8 mouse cellular contexts compared by ENCODE assay signal in the genomic region with DNA sequence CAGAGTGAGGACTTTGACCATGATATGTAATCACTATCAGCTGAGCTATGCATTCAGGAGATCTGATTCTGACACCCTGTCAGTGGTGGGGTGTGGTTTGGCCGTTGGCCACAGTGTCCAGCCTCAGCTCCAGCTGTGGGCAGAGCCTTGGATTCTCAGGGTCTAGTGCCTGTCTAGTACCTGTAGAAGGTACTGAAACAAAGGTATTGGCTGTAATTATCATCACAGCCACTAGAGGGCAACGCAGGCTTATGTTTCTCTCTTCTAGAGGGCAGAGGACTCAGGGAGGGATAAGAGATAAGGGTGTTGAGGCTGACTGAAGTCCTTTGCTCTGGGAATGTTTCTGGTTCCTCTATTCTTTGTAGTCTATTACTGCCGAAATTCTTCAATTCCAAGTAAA. TPM values are rescaled to one million over a fixed set of nuclear protein-coding genes. Genes with fewer than 3 reads are reported as not detected.
A peak's percentile ranks its signal among the peaks of the same experiment; 100 is the strongest.
DNase-seq lines count a peak whose midpoint lies in the region; ATAC-seq and TF ChIP-seq lines count a peak whose summit lies in the region.

No protein-coding gene starts in this region.

- H3K9ac ChIP-seq in forebrain, postnatal 0 days: no peak overlapping the region
- H3K9ac ChIP-seq in liver, embryonic 13.5 days: no peak overlapping the region
- H3K9ac ChIP-seq in neural tube, embryonic 15.5 days (replicated peaks): no peak overlapping the region

- WGBS in forebrain, postnatal 0 days: 7% methylated on average over 3 of the region's 3 CpGs
- WGBS in liver, embryonic 13.5 days (ENCODE audit: insufficient replicate concordance): 2% methylated on average over 3 of the region's 3 CpGs
- WGBS in neural tube, embryonic 15.5 days: 7% methylated on average over 3 of the region's 3 CpGs

- H3K4me2 ChIP-seq in forebrain, postnatal 0 days (ENCODE audit: low read depth): no peak overlapping the region
- H3K4me2 ChIP-seq in liver, embryonic 13.5 days: no peak overlapping the region
- no peak overlapping the region for H3K4me2 ChIP-seq in neural tube, embryonic 15.5 days

- H3K4me1 ChIP-seq in forebrain, postnatal 0 days (ENCODE audit: insufficient read depth): peaks cover 15% of the 10 kb centered on the region; the same call in 1 of the 2 replicates
- H3K4me1 ChIP-seq in liver, embryonic 13.5 days (replicated peaks): no peaks in the 10 kb centered on the region
- peaks cover 28% of the 10 kb centered on the region for H3K4me1 ChIP-seq in neural tube, embryonic 15.5 days

- no peaks in the 10 kb centered on the region for H3K9me3 ChIP-seq in forebrain, postnatal 0 days (ENCODE audit: low read length)
- H3K9me3 ChIP-seq in liver, embryonic 13.5 days (replicated peaks): no peaks in the 10 kb centered on the region
- H3K9me3 ChIP-seq in neural tube, embryonic 15.5 days (replicated peaks): no peaks in the 10 kb centered on the region

- no peak overlapping the region for H3K4me3 ChIP-seq in forebrain, postnatal 0 days (ENCODE audit: low read depth, low read length)
- H3K4me3 ChIP-seq in liver, embryonic 13.5 days (replicated peaks): no peak overlapping the region
- no peak overlapping the region for H3K4me3 ChIP-seq in neural tube, embryonic 15.5 days (replicated peaks)

- no peak overlapping the region for H3K27ac ChIP-seq in forebrain, postnatal 0 days (ENCODE audit: low read depth, low read length)
- H3K27ac ChIP-seq in liver, embryonic 13.5 days: no peak overlapping the region
- no peak overlapping the region for H3K27ac ChIP-seq in neural tube, embryonic 15.5 days (replicated peaks)

- peak; percentile 93 for TF ChIP-seq CTCF in forebrain, postnatal 0 days (IDR thresholded peaks at IDR 0.05; ENCODE audit: low read depth)

- peak; percentile 70 for ATAC-seq in forebrain, postnatal 0 days
- ATAC-seq in liver, embryonic 13.5 days (ENCODE audit: low read depth): no peak
- peak; percentile 77; the same call in 1 of the 2 replicates for ATAC-seq in neural tube, embryonic 15.5 days (ENCODE audit: low FRiP score)
- no peak for ATAC-seq in erythroid progenitor cell, adult 5-6 weeks (replicated peaks; ENCODE audit: low FRiP score, poor library complexity, severe bottlenecking)

- H3K36me3 ChIP-seq in forebrain, postnatal 0 days (ENCODE audit: insufficient read depth): no peaks in the 10 kb centered on the region
- no peaks in the 10 kb centered on the region for H3K36me3 ChIP-seq in liver, embryonic 13.5 days
- no peaks in the 10 kb centered on the region for H3K36me3 ChIP-seq in neural tube, embryonic 15.5 days

- DNase-seq in urinary bladder, postnatal 36 days (ENCODE audit: low spot score in 2 of 2): peak; percentile 15
- no peak for DNase-seq in urinary bladder, adult 2 months (ENCODE audit: low spot score)
- peak; percentile 77 to 79 for DNase-seq in cerebellum, adult 18-20 months
- peak; percentile 90 for DNase-seq in forebrain, postnatal 0 days
- DNase-seq in kidney, adult 18-20 months: peak; percentile 39
- peak; percentile 22 for DNase-seq in liver, embryonic 13.5 days

- H3K27me3 ChIP-seq in forebrain, postnatal 0 days (ENCODE audit: insufficient read depth, low read length): no peaks in the 10 kb centered on the region
- H3K27me3 ChIP-seq in liver, embryonic 13.5 days: peaks cover 32% of the 10 kb centered on the region
- peaks cover 11% of the 10 kb centered on the region; the same call in 1 of the 2 replicates for H3K27me3 ChIP-seq in neural tube, embryonic 15.5 days (replicated peaks)

RNA-seq across cellular contexts. Expression of a gene that starts 34.2 kb away (rescaled TPM):
- not detected in 2 replicates for polyA plus RNA-seq in urinary bladder, adult 2 months (2012; rRNA removed)
- total RNA-seq in forebrain, postnatal 0 days (2014; rRNA removed): not detected in 2 replicates
- not detected in 2 replicates for polyA plus RNA-seq in forebrain, postnatal 0 days (2015; fragmentation: Nextera tagmentation; extraction: Ambion mirVana)
- not detected in 2 replicates for polyA plus RNA-seq in liver, embryonic 13.5 days (2015; fragmentation: Nextera tagmentation; extraction: Ambion mirVana)
- not detected in 2 replicates for polyA plus RNA-seq in neural tube, embryonic 15.5 days (2015; fragmentation: Nextera tagmentation; extraction: Ambion mirVana)
- not detected in 2 replicates for total RNA-seq in erythroid progenitor cell, adult 5-6 weeks (2015; ENCODE audit: low replicate concordance)
- total RNA-seq in erythroid progenitor cell, adult 5-6 weeks (2017; ENCODE audit: low replicate concordance): not detected in 2 replicates

Comparison
In these comparisons a context has a peak if more than half of its experiments do, and no peak if none do; other contexts are left out.
1. ATAC-seq: peak in forebrain, postnatal 0 days (single experiment) and neural tube, embryonic 15.5 days (single experiment); none in liver, embryonic 13.5 days (single experiment) and erythroid progenitor cell, adult 5-6 weeks (single experiment).